Mouse (Mus musculus): Measurements from ENCODE around the gene Vstm4. TPM values are rescaled to one million over a fixed set of nuclear protein-coding genes. Genes with fewer than 3 reads are reported as not detected.
A peak's percentile ranks its signal among the peaks of the same experiment; 100 is the strongest.

Vstm4 gene
- polyA plus RNA-seq, 1 experiment from 2014 or later: 7.3 TPM

DNA sequence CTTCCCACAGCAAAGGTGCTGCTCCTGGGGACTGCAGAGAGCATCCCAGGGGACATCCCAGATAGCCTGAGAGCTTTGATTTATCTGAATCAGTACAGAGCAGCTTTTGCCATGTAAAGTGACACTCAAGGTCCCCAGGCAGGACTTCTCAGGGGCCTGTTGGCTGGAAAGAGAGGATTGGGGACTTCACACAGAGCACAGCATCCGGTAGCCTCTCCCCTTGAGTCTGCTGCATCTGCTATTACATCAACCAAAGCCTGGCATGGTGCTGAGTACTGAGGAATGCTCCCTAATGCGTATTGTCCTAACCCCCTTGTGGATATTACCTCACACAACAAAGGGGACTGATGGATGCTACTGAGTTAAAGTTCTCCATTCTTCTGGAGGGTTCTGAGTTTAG, 5.1 kb downstream of the Vstm4 start:
- peaks cover 9% of the 10 kb centered on the region; the same call in 1 of the 2 replicates for H3K4me1 ChIP-seq (replicated peaks)
- H3K27ac ChIP-seq: no peak overlapping the region
- no peaks in the 10 kb centered on the region for H3K36me3 ChIP-seq
- no peak overlapping the region for H3K9ac ChIP-seq (replicated peaks)
- H3K27me3 ChIP-seq: peaks cover 20% of the 10 kb centered on the region
- H3K9me3 ChIP-seq: no peaks in the 10 kb centered on the region
- ATAC-seq: no peak
- H3K4me2 ChIP-seq (replicated peaks): no peak overlapping the region
- no peak overlapping the region for H3K4me3 ChIP-seq (replicated peaks)
- 50% methylated on average over 2 of the region's 2 CpGs for WGBS

GRCm38 (mm10) chr14:32865331-32865730, 8.8 kb downstream of the Vstm4 start:
- 82% methylated on average over 3 of the region's 3 CpGs for WGBS
- Histone ChIP-seq H3K27me3 (no peaks in the 10 kb centered on the region), H3K4me2 (replicated peaks) (no peak overlapping the region), H3K4me3 (replicated peaks) (no peak overlapping the region), H3K4me1 (replicated peaks) (0 out of 2 replicates have a peak, but pooled peaks cover 3% of the 10 kb centered on the region), H3K9me3 (no peaks in the 10 kb centered on the region), H3K36me3 (no peaks in the 10 kb centered on the region), H3K27ac (no peak overlapping the region), H3K9ac (replicated peaks) (no peak overlapping the region)
- ATAC-seq: no peak

DNA sequence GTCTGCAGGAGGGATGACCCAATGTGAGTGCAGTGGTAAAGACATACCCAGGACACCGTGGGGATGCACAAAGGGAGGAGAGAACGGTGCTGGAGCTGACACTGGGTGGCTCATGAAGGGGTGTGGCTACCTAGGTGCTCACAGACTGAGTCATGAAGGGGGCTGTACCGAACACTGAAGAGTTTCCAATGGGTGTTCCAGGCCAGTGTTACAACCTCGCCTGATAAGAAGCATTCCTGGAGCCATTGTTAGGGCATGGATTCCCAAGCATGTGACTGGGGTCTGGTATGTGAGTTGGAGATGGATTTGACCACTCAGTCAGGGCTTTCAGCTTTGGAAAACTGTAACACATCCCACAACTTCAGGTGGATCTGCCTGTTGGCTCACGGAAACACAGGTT, 15.4 kb downstream of the Vstm4 start:
- Histone ChIP-seq H3K27ac (no peak overlapping the region), H3K9ac (replicated peaks) (no peak overlapping the region), H3K9me3 (no peaks in the 10 kb centered on the region), H3K27me3 (no peaks in the 10 kb centered on the region), H3K4me2 (replicated peaks) (no peak overlapping the region), H3K4me1 (replicated peaks) (no peaks in the 10 kb centered on the region), H3K36me3 (no peaks in the 10 kb centered on the region), H3K4me3 (replicated peaks) (no peak overlapping the region)
- WGBS: 82% methylated on average over 5 of the region's 5 CpGs
- ATAC-seq: no peak

GRCm38 (mm10) chr14:32877549-32877948, 21.0 kb downstream of the Vstm4 start:
- Histone ChIP-seq H3K36me3 (no peaks in the 10 kb centered on the region), H3K27me3 (no peaks in the 10 kb centered on the region), H3K4me1 (replicated peaks) (no peaks in the 10 kb centered on the region), H3K4me2 (replicated peaks) (no peak overlapping the region), H3K27ac (no peak overlapping the region), H3K4me3 (replicated peaks) (no peak overlapping the region), H3K9ac (replicated peaks) (no peak overlapping the region), H3K9me3 (no peaks in the 10 kb centered on the region)
- no peak for ATAC-seq
- WGBS: 65% methylated on average over 6 of the region's 6 CpGs

DNA sequence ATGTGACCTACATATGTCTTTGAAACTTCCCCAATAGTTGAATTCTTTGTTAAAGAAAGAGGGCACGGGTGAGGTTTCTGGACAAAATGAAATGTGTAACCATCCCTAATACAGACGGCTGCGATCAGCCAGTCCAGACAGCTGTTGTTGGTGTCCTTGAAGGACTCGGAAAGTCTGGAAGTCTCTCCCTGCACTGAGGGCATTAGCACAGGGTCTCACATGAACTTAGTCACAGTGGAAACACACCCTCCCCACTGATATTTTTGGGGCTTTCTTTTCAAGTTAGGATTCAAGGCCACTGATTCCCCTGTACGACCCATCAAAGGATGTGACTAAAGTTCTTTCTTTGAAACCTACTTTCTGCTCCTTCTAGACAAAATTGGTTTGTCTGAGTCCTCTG, 23.8 kb downstream of the Vstm4 start:
- no peak overlapping the region for H3K4me2 ChIP-seq (replicated peaks)
- H3K4me3 ChIP-seq (replicated peaks): no peak overlapping the region
- ATAC-seq: no peak
- 90% methylated on average over 5 of the region's 5 CpGs for WGBS
- H3K9me3 ChIP-seq: no peaks in the 10 kb centered on the region
- no peaks in the 10 kb centered on the region for H3K36me3 ChIP-seq
- H3K9ac ChIP-seq (replicated peaks): no peak overlapping the region
- H3K27ac ChIP-seq: no peak overlapping the region
- no peaks in the 10 kb centered on the region for H3K27me3 ChIP-seq
- no peaks in the 10 kb centered on the region for H3K4me1 ChIP-seq (replicated peaks)

DNA sequence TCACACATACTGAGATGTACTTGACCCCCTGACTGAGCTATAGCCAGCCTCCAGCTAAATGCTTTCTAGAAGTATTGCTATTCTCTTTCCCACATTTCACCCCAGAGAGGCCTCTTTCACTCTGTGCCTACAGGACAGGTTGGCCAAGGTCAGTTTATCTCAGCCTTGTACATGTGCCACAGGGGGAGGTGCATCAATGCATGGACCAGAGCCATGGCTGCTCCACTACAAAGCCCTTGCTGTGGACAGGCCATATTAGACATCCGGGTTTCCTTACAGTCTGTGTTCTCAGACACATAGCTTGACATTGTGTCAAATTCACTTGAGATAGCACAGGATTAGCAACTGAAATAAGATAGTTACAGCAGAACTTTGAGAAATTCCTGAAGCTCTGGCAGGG, 25.1 kb downstream of the Vstm4 start:
- Histone ChIP-seq H3K4me1 (replicated peaks) (no peaks in the 10 kb centered on the region), H3K27ac (no peak overlapping the region), H3K4me3 (replicated peaks) (no peak overlapping the region), H3K4me2 (replicated peaks) (no peak overlapping the region), H3K36me3 (no peaks in the 10 kb centered on the region), H3K27me3 (no peaks in the 10 kb centered on the region), H3K9ac (replicated peaks) (no peak overlapping the region), H3K9me3 (no peaks in the 10 kb centered on the region)
- ATAC-seq: no peak
- 93% methylated on average over 1 of the region's 1 CpGs for WGBS

DNA sequence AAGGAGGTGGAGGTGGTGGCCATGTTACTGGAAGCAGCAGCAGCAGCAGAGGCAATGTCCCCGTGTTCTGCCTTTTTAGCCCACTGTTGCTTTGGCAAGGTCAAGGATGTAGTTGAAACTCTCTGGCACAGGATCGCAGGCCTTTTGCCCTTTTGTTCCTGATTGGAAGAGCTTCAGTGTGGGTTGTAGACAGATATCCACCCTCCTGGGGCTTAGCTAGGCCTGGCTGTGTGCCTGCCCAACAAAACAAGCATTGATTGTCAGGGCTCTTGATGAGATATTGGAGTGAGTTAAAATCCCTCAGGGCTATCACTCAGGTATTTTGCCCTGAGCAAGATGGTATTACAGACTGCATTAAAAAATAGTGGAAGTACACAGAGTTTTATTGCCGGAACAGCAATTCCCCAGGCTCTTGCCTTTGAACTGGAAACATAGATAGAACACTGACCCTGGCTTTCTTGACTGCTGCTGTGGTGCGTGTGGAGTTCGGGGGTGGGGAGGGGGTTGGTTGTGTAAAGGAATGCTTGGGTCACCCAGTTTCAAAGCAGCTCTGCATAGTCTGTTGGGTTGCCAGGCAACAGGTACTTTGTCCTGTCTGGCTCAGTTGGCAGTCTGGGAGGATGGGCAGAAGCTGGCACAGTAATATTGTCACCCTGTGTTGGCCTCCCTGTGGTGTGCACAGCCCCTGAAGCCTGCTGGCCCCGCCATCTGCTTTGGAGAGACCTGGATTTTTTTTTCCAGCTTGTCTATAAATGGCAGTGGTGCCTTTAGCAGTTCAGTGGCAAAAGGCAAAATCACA, 32.5 kb downstream of the Vstm4 start:
- no peaks in the 10 kb centered on the region for H3K9me3 ChIP-seq
- 10% methylated on average over 6 of the region's 6 CpGs for WGBS
- peaks cover 17% of the 10 kb centered on the region for H3K4me1 ChIP-seq (replicated peaks)
- peak; percentile 98 for ATAC-seq
- H3K4me2 ChIP-seq (replicated peaks): no peak overlapping the region
- no peak overlapping the region for H3K9ac ChIP-seq (replicated peaks)
- no peaks in the 10 kb centered on the region for H3K27me3 ChIP-seq
- no peak overlapping the region for H3K4me3 ChIP-seq (replicated peaks)
- H3K36me3 ChIP-seq: no peaks in the 10 kb centered on the region
- peak overlapping the region; percentile 27 for H3K27ac ChIP-seq

DNA sequence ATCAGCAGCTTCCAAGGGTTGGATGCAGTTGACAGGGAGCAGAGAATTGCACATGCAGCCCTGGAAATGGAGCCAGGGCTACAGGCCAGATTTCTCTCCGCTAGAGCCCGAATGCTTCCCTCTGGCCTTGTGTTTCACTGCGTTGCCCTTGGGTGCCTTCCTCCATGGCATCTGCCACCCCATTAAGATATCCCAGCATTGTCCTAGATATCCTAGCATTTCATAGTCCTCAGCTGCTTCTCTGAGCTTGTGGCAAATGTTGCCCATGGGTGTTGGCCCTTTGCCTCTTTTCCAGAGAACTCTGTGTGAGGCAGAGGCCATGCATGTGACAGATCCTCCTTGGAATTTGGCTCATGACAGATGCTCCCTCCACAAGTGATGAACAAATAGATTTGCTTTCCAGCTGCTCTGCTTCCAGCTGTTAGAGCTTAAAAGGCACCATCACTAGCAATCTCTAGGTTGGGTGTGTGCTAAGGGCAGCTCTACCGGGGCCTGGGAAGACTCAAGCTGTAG, 37.8 kb downstream of the Vstm4 start:
- Histone ChIP-seq H3K36me3 (no peaks in the 10 kb centered on the region), H3K27ac (no peak overlapping the region), H3K4me1 (replicated peaks) (peaks cover 8% of the 10 kb centered on the region), H3K9me3 (no peaks in the 10 kb centered on the region), H3K9ac (replicated peaks) (no peak overlapping the region), H3K27me3 (no peaks in the 10 kb centered on the region), H3K4me2 (replicated peaks) (no peak overlapping the region), H3K4me3 (replicated peaks) (no peak overlapping the region)
- ATAC-seq: no peak
- 89% methylated on average over 4 of the region's 4 CpGs for WGBS

DNA sequence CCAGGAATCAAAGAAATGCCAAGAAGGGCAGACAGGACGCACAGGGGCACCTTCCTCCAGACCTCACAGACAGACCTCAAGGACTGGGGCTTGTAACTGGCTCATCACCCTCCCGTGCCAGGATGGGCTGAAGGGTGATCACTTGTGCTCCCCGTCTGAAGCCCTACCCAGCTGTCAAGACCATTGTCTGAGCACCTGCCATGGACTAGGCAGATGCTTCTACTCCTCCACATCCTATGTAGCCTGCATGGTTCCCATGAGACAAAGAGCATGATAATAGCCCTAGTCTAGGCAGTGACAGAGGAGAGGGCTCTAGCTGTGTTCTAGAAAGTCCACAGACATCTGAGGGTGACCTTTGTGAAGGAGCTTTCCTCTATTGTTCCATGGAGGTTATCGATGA, 38.3 kb downstream of the Vstm4 start:
- Histone ChIP-seq H3K27ac (no peak overlapping the region), H3K9me3 (no peaks in the 10 kb centered on the region), H3K27me3 (no peaks in the 10 kb centered on the region), H3K4me1 (replicated peaks) (peaks cover 3% of the 10 kb centered on the region), H3K36me3 (no peaks in the 10 kb centered on the region), H3K9ac (replicated peaks) (no peak overlapping the region), H3K4me3 (replicated peaks) (no peak overlapping the region), H3K4me2 (replicated peaks) (no peak overlapping the region)
- 89% methylated on average over 4 of the region's 4 CpGs for WGBS
- no peak for ATAC-seq

DNA sequence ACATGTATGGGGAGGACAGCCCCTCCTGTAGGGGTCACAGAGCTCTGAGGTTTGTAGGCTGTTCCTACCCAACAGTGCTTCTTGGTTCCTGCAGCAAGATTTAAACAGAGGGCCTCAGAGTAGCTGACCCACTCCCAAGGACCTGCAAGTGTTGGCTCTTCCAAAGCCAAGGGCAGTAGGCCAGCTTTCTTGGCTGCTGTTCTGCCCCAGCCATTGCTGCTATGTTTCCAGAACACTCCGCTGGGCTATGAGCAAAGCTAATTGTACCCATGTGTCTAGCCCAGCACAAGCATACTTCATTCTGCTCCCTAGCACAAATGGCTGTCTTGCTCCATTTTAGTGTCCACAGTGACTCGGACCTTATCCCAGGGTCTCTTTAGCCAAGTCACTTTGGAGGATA, 40.3 kb downstream of the Vstm4 start:
- WGBS: 92% methylated on average over 2 of the region's 2 CpGs
- Histone ChIP-seq H3K9ac (replicated peaks) (no peak overlapping the region), H3K27ac (no peak overlapping the region), H3K36me3 (no peaks in the 10 kb centered on the region), H3K9me3 (no peaks in the 10 kb centered on the region), H3K4me1 (replicated peaks) (no peaks in the 10 kb centered on the region), H3K4me2 (replicated peaks) (no peak overlapping the region), H3K27me3 (no peaks in the 10 kb centered on the region), H3K4me3 (replicated peaks) (no peak overlapping the region)
- ATAC-seq: no peak

DNA sequence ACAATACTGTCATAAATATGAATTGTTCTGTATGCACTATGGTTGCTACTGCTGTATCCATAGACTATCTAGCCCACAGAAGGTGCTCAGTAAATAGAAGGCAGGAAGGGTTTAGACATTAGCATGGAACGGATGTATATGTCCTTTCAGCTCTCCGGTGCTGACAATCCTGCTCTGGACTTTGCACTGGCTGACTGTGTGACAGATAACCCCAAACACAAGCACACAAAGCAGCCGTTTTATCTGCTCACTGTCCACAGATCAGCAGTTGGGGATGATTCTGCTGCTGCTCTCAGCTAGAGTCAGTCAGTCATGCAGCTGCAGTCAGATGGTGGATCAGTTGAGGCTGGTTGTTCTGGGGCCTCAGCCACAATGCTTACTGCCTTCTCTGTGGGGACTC, 46.6 kb downstream of the Vstm4 start:
- 88% methylated on average over 3 of the region's 3 CpGs for WGBS
- ATAC-seq: no peak
- Histone ChIP-seq H3K9me3 (no peaks in the 10 kb centered on the region), H3K27me3 (no peaks in the 10 kb centered on the region), H3K36me3 (no peaks in the 10 kb centered on the region), H3K4me1 (replicated peaks) (no peaks in the 10 kb centered on the region), H3K4me3 (replicated peaks) (no peak overlapping the region), H3K27ac (no peak overlapping the region), H3K4me2 (replicated peaks) (no peak overlapping the region), H3K9ac (replicated peaks) (no peak overlapping the region)

- no peak overlapping the region for H3K4me2 ChIP-seq (replicated peaks)
- no peaks in the 10 kb centered on the region for H3K36me3 ChIP-seq
- H3K27ac ChIP-seq: no peak overlapping the region
- no peaks in the 10 kb centered on the region for H3K4me1 ChIP-seq (replicated peaks)
- no peaks in the 10 kb centered on the region for H3K9me3 ChIP-seq
- H3K4me3 ChIP-seq (replicated peaks): no peak overlapping the region
- H3K9ac ChIP-seq (replicated peaks): no peak overlapping the region
- ATAC-seq: no peak
- no peaks in the 10 kb centered on the region for H3K27me3 ChIP-seq
- WGBS: 88% methylated on average over 3 of the region's 3 CpGs
Observed at GRCm38 (mm10) chr14:32906545-32906944, 50.0 kb downstream of the Vstm4 start.

- no peak for ATAC-seq
- Histone ChIP-seq H3K4me3 (replicated peaks) (no peak overlapping the region), H3K36me3 (no peaks in the 10 kb centered on the region), H3K9me3 (no peaks in the 10 kb centered on the region), H3K27me3 (no peaks in the 10 kb centered on the region), H3K27ac (no peak overlapping the region), H3K9ac (replicated peaks) (no peak overlapping the region), H3K4me1 (replicated peaks) (no peaks in the 10 kb centered on the region), H3K4me2 (replicated peaks) (no peak overlapping the region)
- WGBS: 93% methylated on average over 6 of the region's 6 CpGs
Observed at GRCm38 (mm10) chr14:32909112-32909511, 52.6 kb downstream of the Vstm4 start.

Data from midbrain, embryonic 13.5 days (tissue).